Mouse (Mus musculus): ENCODE data around the gene Irgc1.

DNA sequence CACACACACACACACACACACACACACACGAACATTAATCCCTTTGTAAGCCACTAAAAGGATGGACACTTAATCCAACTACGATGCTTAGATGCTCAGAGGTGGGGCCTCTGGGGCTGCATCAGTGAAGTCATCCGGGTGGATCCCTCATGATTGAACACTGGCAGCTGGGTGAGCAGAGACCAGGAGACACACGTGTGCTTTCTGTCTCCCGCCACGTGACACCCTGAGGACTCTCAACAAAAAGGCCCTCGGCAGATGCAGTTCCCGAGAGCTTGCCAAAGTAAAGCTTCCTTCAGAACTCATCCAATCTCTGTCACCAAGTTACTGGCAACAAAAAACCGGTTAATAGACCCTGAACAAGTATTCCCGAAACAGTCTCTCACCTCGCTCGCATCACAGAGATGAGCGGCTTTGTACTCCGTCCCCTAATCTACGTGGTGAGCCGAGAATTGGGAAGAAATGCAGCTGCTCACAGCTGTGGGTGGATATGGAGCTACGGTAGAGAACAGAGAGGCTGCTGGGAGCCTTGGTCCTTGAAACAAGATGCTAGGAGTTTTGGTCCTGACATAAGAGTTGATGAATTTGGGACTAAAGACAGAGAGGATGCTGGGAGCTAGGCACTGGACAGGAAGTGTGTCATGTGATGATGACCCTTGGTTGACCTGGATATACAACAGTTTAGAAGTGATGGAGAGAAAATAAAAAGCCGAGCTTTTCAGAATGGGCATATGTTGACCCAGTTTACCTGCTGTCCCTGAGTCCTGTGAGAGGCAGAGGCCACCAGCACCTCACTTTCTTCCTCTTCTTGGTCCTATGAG is 28.2 kb upstream of the Irgc1 start:
- TF ChIP-seq CTCF (IDR thresholded peaks at IDR 0.05; ENCODE audit: low read depth, low read length) = no peak
- no peak for TF ChIP-seq POLR2A (IDR thresholded peaks at IDR 0.05; ENCODE audit: borderline replicate concordance, low read depth, low read length)

Data from bone marrow macrophage, adult 2 months (primary cell).